Mouse (Mus musculus): Measurements from ENCODE around the gene B230217C12Rik.

Gene B230217C12Rik

DNA sequence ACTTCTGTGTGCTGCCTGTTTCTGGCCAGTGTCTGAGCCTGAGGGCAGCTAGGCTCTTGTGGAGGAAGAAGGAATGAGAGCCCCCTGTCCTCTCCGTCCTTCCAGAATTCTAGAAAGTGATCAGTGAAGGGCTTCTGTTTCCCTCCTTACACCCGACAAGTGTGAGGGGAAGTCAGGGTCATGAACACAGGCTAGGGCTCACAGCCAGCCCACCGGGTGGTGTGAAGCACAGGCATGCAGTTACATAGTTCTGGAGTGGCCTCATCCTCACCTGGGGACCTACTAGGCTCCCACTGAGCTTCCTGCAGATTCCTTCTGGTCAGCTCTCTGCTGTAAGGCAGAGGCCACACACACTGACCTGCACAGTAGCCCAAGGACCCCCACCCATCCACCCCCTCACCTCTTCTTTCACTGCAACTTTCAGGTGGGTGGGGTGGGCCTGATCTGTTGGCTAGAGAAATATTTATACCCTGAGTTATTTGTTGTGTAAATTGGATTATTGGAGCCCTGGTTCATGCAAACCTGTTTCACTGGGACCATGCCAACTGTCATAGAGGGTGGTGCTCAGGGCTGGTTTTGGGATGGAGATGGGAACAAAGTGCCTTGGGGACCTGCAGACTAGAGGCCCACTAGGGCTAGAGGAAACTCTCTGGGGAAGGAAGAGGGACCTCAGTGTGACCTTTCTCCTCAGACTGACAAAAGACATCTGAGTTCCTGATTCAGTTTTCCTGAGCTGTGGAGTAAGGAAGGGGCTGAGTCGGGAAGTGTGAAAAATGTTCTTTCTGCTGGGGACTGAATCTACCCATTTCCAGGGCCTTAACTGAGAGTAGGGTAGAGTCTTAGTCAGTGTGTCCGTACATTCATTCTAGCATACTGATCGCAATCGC lies 31.1 kb upstream of the B230217C12Rik start:
- DNase-seq (ENCODE audit: low spot score in 2 of 2), result no peak

DNA sequence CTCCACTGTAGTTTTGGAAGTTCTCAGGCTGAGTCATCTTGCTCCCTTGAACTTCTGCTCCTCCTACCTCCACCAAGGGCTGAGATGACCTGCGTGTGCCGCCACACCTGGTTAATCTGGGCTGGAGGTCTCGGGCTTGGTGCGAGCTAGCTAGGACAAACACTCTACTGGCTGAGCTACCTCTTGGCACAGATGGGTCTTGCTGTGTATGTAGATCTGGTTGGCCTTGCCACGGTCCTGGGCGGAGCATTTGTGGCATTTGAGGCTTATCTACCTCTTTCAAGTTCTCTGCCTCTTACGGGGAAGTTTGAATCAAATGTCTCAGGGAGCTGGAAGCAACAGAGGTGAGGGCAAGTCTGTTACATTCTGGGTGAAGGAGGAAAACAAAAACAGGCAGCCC lies 30.2 kb upstream of the B230217C12Rik start:
- DNase-seq (ENCODE audit: low spot score in 2 of 2), result no peak

DNA sequence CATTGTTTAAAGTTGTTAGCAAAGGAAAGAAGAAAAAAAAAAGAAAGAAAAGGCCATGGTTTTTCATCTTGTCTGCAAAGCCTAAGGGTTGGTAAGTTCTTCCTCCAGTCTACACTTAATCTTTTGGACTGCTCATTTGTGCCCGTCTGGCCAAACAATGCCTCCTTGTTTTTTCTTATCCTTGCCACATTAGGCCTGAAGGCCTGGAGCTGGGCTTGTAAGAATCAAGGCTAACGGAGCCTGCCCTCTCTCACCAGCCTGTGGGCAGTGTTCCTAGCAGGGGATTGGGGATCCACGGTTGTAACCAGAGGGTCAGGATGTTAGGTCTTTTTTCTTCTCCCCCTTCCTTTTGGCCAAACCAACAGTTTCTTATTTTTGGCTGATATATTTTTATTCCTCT lies 29.6 kb upstream of the B230217C12Rik start:
- DNase-seq (ENCODE audit: low spot score in 2 of 2), result no peak

- DNase-seq (ENCODE audit: low spot score in 2 of 2), result no peak
These were observed 28.8 kb upstream of the B230217C12Rik start for GRCm38 (mm10) chr11:97811569-97812362.

GRCm38 (mm10) chr11:97812491-97812921 lies 28.1 kb upstream of the B230217C12Rik start:
- DNase-seq (ENCODE audit: low spot score in 2 of 2), result no peak

GRCm38 (mm10) chr11:97813085-97813484 lies 27.5 kb upstream of the B230217C12Rik start:
- no peak for DNase-seq (ENCODE audit: low spot score in 2 of 2)

GRCm38 (mm10) chr11:97813746-97814515 lies 26.6 kb upstream of the B230217C12Rik start:
- peak in 1 of 2 experiments; percentile 30 for DNase-seq (ENCODE audit: low spot score in 2 of 2)

DNA sequence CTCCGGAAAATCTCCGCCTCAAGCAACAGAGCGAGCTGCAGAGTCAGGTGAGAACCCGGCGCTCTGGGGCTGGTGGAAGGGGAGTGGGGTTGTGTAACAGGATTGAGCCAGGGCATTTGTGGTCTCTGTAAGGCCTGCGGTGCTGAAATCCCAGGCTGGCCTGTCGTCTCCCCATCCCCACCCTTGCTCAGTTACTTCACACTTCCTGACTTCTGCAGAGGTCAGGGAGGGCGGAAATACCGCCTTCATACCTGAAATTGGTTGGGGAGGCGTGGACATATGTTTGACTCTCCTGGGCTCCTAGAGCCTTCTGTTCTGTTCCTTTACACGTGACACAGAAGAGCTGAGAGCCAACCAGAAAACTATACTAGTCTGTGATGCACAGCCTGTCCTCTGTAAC lies 24.8 kb upstream of the B230217C12Rik start:
- DNase-seq (ENCODE audit: low spot score in 2 of 2), result no peak

DNA sequence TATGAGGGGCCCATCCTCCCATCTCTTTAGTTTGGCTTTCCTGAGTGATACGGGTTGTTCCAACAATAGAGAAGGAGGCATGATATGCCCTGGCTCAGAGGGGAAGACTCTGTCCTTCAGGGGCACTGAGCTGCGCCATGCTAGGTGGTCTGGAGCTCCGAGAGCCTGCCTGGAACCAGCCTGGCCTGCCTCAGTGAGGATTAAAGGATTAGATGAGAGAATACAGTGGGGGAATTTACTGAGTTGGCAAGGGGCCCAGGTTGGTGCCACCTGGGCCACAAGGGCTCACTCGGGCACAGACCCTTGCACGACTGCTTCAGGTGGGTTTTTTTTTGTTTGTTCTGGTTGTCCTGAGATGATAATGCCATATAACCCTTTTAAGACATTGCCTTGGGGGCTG lies 24.4 kb upstream of the B230217C12Rik start:
- no peak for DNase-seq (ENCODE audit: low spot score in 2 of 2)

DNA sequence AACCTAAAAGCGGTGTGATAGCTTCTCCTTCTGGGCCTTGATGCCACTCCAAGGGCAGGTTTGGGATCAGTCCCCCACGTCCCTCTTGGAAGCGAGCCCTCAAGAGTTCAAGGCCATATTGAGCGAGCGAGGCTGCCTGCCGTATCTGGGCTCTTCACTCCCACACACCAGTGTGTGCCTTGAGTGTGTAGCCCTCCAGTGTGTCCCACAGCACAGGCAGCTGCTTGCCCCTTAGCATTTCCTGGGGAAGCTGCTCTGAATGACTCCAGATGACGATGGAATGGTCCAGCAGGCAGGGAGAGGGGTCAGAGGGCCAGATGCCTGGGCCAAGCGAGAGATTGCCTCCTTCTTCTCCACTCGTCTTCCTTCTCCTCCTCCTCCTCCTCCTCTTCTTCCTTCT lies 23.7 kb upstream of the B230217C12Rik start:
- no peak for DNase-seq (ENCODE audit: low spot score in 2 of 2)

GRCm38 (mm10) chr11:97817379-97817778 lies 23.2 kb upstream of the B230217C12Rik start:
- DNase-seq (ENCODE audit: low spot score in 2 of 2), result no peak

DNA sequence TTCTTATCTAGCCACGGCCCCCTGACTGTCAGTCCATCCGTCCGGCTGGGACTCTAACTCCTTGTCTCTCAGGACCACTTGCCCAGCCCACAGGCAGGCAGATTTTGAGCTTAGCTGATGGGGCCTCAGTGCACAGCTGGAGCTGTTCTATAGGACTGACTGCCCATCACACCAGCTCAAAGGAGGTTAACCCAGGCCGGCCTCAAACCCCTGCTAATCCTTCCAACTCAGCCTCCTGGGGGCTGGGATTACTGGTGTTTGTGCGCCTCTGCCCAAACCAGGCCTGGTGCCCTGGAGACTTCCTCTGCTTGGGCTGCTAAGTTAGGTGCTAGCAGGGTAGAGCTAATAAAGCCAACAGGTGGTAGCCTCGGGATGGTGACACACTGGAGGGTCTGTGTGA lies 22.6 kb upstream of the B230217C12Rik start:
- no peak for DNase-seq (ENCODE audit: low spot score in 2 of 2)

- DNase-seq (ENCODE audit: low spot score in 2 of 2), result peak in 1 of 2 experiments; percentile 42
These were observed 22.0 kb upstream of the B230217C12Rik start for GRCm38 (mm10) chr11:97818571-97818970.

GRCm38 (mm10) chr11:97819102-97819501 lies 21.5 kb upstream of the B230217C12Rik start:
- no peak for DNase-seq (ENCODE audit: low spot score in 2 of 2)

DNA sequence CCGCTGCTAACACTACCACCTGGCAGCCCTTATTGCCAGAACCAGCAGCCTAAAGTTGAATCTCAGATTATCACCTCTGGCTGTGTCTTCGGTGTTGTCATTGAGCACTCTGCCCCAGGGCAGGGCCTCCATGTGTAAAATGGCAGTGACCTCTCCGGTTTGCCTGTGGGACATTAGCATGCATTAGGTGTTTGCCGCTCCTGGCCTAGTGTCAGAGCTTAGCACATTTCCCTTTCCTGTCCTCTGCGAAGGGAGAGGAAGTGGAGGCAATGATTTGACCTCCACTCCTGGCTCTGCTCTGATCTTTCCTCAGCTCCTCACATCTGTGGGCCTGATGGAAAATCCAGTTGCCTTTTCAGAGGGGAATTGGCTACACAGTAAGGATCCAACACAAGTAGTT lies 20.7 kb upstream of the B230217C12Rik start:
- DNase-seq (ENCODE audit: low spot score in 2 of 2), result no peak

- DNase-seq (ENCODE audit: low spot score in 2 of 2), result peak; percentile 43 to 64
These were observed 19.7 kb upstream of the B230217C12Rik start for GRCm38 (mm10) chr11:97820840-97821239.

DNA sequence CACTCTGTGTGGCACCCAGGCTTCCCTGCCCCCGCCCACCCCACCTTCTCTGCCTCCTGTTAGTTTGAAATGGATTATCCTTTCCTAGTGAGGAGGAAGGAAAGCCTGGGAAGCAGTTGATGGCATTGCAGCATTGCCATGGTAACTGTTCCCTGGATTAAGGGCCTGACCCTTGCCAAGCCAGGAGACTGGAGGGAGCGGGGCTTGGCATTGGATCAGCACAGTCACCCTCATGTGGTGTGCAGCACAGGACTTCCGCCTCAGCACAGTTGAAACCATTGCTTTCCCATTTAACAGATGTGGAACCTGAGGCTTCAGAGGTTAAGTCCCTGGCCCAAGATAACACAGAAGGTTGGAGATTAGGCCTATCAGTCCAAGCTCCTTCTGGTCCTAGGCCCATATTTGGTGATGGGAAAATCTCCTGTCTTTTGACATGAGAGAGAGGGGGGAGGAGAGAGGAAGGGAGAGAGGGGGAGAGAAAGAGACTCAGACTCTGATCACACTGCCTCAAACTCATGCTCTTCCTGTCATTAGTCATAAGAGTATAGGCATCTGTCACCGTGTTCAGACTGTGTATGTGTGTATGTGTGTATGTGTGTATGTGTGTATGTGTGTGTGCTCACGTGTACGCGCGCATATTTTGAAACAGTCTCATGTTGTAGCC lies 19.0 kb upstream of the B230217C12Rik start:
- DNase-seq (ENCODE audit: low spot score in 2 of 2), result peak in 1 of 2 experiments; percentile 34

DNA sequence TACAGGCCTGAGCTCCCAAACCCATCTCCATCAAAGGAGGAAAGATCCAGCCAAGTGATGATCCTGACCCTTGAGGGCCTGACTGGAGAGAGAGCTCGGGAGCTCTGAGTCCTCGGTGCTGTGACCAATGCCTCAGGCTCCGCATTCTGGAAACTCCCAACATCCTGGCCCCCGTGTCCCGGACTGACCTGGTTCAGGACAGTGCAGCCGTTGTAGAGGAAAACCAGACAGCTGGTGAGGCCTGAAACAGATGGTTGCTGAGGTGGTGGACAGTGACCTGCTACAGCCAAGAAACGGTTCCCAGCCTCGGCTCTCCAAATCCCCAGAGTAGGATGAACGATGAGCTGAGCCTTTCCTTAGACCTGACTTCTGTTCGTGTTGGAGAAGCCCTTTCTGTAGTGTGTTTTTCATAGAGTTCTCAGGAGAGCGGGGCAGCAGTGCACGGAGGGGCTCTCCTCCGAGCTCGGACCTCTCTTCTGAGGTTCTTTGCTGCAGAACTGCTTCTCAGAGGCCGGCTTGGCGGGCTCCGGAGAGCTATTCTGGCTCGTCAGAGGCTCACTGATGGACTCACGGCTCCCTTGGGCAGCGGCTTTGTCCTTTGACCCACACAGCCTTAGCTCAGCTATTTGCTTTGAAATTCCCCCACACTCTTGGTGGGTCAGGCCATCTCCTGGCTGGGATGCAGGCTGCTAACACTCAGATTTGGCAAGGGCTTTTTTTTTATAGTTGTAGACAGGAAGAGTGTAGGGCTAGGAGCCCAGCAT lies 17.6 kb upstream of the B230217C12Rik start:
- DNase-seq (ENCODE audit: low spot score in 2 of 2), result no peak

- DNase-seq (ENCODE audit: low spot score in 2 of 2), result no peak
These were observed 16.4 kb upstream of the B230217C12Rik start for GRCm38 (mm10) chr11:97824168-97824567.

DNA sequence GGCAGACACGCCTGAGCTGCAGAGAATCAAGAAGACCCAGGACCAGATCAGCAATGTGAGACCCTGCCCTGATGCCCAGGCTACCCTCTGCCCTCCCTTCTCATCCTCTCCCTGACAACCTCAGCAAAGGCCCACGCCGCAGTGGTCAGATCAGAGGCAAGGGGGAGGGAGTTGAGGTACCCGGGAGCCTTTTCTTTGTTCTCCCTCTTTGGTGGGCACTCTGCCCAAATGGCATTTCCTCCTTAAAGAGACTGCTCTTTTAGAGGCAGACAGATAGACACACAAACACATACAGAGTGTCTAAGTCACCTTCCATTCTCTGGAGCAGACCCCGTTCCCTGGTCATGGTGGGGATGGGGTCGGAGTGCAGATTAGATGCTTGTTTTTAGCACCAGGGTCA lies 15.7 kb upstream of the B230217C12Rik start:
- DNase-seq (ENCODE audit: low spot score in 2 of 2), result no peak

DNA sequence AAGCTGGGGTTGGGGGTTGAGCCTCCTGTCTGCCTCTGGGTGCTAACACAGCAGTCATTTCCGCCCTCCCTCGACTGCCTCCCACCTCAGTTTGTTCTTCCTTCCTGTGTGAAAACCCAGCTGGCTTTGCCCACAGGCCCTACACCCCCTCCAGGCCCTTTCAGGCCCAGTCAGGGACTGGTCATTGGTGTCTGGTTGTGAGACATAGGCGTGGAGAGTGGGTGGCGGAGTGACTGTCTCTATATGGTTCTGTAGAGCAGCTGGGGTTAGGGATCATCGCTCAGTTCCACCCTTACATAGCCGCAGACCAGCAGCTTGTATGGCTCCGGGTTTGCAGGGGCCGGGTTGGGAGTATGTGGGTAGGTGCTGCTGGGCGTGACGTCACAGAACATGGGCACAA lies 15.3 kb upstream of the B230217C12Rik start:
- DNase-seq (ENCODE audit: low spot score in 2 of 2), result peak; percentile 89 to 97
